Mouse (Mus musculus) cerebellum, adult 2 months (tissue): ENCODE measurements around the gene Fcna.

Experiments
- CTCF ChIP-seq: fragments of 200-500 bp; IDR thresholded peaks from 2 replicates; pipeline ENCODE4 v1.5.1; 2011; ENCODE audit warnings: low read depth, mild to moderate bottlenecking, control low read depth, low read length, moderate library complexity, borderline replicate concordance; ENCODE audit not compliant: insufficient read depth
- POLR2A ChIP-seq: fragments of 200-500 bp; IDR thresholded peaks from 2 replicates; pipeline ENCODE4 v1.6.1; 2011; ENCODE audit warnings: low read length, control low read depth, borderline replicate concordance; ENCODE audit not compliant: insufficient read depth

- TF ChIP-seq CTCF (no peak), POLR2A (no peak)
Measured at GRCm38 (mm10) chr2:25666516-25666915, 38.7 kb upstream of the Fcna start.
